Mouse (Mus musculus) testis, adult 2 months (tissue): Measurements from ENCODE around the gene Kcnj8.

Experiments used
- CTCF ChIP-seq: fragments of 200-500 bp; IDR thresholded peaks from 2 replicates; pipeline ENCODE4 v1.5.1; 2012; ENCODE audit warnings: low read depth, mild to moderate bottlenecking, inconsistent platforms, low read length, moderate library complexity; ENCODE audit not compliant: control insufficient read depth, insufficient read depth, insufficient replicate concordance
- POLR2A ChIP-seq: fragments of 200-500 bp; IDR thresholded peaks from 2 replicates; pipeline ENCODE4 v1.6.1; 2012; ENCODE audit warnings: low read depth, mild to moderate bottlenecking, inconsistent platforms, low read length, moderate library complexity; ENCODE audit not compliant: control insufficient read depth

DNA sequence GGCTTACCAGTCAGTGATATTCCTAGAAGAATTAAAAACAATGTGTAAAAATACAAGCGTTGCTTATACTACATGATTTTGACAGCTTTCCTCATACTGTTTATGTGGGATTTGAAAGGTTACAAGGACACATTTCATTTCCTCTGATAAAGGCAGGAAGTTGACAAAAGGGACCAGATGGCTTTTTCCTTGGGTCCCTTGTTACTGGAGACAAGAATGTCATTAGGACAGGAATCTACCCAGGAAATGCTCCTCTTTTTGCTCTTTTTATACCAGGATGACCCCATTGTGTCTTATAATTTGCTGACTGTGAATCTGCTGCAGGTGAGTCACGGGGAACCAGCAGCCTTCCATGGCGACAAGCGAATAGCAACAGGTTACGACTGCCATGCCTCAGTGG, 31.3 kb downstream of the Kcnj8 start:
- TF ChIP-seq CTCF (no peak), POLR2A (no peak)
